Mouse (Mus musculus) adrenal gland, postnatal 10 days (tissue): Measurements from ENCODE around the gene Poc1b. TPM values are rescaled to one million over a fixed set of nuclear protein-coding genes. Genes with fewer than 3 reads are reported as not detected.
A peak's percentile ranks its signal among the peaks of the same experiment; 100 is the strongest.

Experiments used
- DNase-seq: peaks from one replicate; pipeline ENCODE4 v3.0.0; 2021; ENCODE audit warnings: mixed read lengths
- total RNA-seq, 2 experiments: library from RNA; stranded (reverse); gene quantifications; 2 replicates each; pipeline ENCODE4 v1.2.3; 2021

The Poc1b gene
- total RNA-seq, 2 experiments from 2014 or later, result 10.3 to 12.6 TPM

DNA sequence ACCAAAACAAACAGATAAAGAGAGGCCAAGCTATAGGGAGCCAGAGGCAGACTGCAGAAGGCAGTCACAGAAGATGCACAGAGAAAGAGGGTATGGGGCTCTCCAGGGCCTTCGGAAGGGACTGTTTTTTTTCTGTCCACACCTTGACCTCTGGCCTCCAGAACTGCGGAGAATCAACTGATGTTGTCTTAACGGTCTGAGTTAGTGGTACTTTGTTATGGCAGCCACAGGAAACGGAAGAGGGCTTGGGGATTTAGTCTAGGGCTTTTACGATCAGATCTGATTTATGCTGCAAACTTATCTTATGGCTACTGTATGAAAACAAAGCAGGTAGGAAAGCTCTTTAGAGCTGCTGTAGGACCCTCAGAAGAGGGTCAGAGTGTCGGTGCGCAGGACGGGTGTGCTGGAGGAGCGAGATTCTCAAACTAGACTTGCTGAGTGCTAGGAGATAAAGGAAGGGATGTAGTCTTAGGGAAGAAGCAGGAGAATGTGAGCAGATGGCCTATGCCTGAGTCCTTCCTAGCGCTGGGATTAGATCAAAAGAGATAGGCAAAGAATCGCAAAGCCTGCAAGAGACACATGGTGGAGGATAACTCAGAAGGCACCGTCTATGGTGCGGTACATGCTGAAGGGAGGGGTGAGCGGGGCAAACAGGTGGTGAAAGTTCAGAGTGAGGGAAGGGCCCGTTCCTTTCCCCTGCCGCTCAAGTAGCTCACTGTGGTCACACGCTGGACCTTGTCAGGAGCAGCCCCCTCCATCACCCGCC lies 8.8 kb downstream of the Poc1b start:
- DNase-seq, result no peak

DNA sequence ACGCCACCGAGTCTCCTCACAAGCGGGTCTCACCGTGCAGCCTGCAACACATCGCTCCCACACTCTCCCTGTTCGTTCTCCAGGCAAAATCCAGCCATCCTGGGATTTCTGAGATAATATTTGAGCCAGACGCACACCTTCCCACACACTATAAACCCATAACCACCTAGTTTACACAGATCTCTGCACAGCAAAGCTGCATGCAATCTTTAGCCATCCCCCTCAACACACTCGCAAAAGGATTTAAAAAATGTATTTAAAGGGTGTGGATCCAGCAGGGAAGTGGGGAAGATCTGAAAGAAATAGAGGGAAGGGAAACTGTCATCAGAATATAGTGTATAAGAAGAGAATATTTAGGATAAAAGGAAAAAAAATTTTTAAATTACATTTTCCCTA lies 9.4 kb downstream of the Poc1b start:
- DNase-seq, result no peak

DNA sequence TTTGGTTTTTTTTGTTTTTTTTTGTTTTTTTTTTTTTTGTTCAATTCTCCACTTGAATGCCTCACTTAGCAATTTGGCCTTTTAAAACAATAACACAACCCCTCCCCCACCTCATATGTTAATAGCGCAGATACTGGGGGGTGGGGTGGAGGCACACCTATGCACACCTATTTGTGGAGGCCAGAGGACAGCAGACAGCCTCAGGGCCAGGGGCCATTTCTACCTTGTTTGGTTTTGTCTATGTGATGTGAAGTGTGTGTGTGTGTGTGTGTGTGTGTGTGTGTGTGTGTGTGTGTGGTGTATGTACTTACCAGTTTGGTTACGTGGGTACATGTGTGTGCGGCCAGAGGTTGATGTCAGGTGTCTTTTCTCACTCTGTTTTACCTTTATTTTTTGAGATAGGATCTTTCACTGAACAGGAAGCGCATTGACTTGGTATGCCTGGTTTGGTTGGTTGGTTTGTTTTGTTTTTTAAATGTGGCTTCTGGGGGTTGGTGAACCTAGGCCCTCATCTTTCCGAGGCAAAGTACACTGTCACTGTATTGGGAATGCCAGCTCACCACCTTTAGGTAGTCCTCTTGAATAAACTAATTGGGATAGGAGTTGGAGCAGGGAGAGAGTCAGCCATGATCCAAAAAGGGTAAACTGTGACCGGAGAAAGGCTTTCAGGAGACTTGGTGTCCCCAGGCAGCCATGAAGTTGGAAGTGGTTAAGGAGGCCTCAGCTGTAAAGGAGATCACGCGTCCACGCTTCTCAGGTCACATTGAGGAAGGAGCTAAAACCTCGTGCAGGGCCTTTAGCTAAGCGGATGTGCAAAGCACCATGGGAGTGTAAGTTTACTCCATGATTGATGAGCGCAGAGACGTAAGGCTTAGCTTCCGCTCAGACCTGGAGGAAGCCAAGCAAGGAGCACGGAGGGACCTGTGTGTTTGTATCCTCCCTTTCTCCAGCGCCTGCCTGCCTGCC lies 10.1 kb downstream of the Poc1b start:
- no peak for DNase-seq

DNA sequence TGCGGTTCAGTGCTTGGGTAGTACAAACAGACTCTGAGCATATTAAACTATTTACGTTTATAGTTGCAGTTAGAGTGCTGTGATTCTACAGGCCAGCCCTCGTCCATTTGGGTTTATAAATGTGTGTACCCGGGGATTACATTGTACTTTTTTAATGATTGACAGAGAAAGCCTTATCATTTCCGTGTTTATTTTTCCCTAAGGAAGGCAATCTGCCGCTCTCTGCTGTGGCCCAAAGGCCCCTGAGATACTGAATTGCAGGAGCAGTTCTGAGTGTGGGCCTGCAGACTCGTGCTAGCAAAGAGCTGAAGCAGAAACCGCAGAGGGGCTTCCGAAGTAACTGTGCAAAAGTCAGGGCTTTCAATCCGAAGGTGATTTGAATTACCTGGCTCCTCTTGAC lies 11.0 kb downstream of the Poc1b start:
- DNase-seq, result no peak

DNA sequence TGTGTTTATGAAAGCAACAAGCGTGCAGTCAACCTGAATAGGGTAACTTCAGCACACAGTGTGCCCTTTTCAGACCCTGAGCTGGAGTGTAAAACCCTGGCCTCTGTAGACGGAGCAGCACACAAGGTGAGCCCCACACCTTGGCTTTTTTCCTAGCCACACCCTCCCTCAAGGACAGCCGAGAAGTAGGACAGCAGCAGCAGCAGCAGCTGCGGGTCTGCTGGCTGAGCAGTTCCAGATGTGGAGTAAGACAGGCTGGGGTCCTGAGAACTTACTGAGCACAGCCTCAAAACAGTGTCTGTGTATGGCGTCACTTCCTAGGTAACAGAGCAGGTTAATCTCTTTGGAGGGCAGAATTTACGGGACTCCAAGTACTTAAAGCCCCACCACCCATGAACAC lies 11.9 kb downstream of the Poc1b start:
- DNase-seq, result no peak

DNA sequence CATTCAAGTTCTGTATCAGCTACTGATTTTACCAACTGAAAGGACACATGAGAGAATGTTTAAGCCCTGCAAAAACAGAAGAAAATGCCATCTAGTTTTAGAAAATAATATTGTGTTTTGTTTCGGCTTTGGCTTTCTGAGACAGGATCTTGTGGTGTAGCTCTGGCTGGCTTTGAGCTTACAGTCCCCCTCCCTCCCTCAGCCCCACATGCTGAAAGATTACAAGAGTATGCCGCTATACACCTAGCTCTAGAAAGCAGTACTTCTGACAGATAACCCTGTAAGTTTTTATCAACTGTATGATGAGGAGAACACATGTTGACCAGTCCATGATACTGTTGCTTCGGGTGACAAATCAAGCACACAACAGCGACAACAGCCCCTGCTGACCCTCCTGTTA lies 12.6 kb downstream of the Poc1b start:
- DNase-seq, result no peak

DNA sequence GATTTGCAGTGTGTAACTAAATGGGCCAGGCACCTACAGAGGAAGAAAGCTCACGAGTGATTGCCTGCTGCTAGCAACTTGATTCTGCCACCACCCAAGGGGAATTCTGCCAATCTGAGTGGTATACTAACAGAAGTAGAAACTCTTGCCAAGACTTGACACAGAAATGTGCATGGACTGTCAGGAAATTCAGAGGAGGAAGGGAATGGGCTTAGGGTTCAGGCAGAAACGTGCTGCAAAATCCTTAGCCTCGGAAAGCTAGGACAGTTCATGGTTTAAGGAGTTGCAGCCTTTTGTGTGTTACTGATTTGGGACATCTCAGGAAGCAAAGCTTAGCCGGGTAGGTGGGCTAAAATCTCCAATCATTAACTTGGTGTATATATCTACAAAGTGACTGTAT lies 19.4 kb downstream of the Poc1b start, which contains the start of gene Phxr2:
TSS of gene Phxr2 (minus strand) at position 101 of the 400 bp plus-strand sequence.
- no peak for DNase-seq

DNA sequence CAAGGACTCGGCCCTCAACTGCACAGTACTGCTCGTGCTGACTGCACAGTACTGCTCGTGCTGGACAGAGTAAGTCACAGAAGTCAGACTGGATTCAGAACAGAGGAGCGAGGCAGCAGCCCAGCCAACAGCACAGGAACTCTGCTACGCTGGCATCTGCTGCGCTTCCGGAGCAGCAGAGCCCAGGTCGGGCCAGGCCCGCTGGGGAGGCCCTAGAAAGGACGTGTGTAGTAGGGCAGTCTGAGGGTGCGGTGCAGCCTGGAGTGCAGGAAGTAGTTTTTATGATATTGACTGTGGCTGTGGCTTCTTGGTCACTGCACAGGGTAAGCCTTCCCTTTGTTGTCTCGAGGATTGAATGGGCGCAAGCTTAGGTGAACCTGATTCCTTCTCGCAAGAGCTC lies 20.1 kb downstream of the Poc1b start:
- DNase-seq, result no peak

DNA sequence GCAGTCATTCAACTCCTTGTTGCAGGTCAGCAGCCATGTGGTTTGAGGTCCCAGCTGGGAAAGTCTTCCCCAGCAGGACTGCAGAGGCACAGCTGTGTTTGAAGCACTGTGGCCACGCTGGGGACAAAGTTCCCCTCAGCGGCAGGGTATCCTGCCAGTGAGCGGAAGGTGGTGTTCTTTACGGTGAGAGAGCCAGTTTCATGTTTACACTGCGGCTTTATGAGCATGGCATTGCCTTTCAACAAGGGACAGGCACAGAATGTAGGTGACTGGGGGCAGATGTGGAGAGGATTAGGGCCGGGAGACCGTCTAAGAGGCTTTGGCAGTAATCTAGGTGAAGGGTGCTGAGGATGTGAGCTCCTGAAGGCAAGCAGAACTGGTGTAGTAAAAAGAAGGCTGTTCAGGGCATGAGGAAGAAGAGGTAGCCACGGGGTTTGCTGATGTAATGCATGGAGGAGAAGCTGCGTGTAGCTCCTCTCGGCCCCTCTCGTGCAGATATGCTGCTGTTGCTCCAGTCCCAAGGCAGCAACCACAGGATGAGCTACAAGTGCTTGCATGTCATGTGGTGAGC lies 20.9 kb downstream of the Poc1b start:
- DNase-seq, result no peak

DNA sequence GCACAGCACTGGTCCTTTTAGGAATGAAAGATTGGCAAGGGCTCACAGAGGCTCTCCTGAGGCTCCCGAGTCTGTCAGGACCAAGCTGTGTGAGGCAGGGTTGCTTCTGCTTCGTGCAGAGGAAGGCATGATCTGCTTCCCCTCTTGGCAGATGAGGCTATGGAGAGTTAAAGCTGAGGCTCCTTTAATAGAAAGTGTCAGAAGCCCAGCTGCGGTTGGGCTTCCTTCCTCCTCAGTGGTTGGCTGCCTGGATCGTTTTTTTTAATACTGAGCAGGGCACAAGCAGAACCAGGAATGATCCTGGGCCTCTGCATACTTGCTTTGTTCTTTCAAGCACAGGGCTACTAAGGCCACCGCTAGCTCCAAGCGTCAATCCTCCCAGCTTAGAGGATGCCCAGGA lies 23.8 kb downstream of the Poc1b start:
- DNase-seq, result no peak

DNA sequence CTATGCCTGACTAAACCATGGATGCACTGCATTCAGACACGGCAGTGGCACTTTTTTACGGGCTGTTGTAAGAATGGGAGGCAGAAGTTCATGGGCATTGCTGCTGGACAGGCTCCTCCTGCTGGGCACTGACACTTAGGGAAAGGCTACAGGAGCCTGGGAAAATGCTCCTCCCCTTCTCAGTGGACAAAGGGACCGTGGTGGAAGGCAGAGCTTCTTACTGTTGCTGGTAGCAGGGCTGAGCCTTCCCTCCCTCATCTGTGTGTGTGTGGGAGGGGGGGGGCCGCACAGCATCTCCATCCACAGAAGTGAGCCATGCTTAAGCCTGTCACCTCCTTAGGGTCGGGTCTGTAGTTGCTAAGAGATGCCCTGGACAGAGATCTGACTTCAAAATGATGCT lies 24.5 kb downstream of the Poc1b start:
- no peak for DNase-seq

DNA sequence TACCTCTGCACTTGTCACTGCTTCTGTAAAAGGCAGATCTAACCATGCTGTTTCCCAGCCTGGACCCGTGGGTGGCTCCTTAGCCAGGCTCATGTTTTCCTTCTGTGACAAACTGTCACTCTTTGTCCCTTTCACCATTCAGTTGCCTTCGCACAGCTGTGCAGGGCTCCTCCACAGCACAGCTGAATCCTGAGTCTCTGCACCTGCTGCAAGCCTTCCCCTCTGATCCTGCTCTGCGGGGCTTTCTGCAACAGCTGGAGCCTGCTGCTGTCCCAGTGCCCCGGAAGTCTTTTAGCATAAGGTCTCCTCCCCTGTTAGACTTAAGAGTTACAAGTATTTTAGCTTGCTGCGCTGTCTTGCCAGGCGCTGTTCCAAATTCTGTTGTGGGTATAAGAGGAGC lies 25.4 kb downstream of the Poc1b start:
- DNase-seq, result no peak

DNA sequence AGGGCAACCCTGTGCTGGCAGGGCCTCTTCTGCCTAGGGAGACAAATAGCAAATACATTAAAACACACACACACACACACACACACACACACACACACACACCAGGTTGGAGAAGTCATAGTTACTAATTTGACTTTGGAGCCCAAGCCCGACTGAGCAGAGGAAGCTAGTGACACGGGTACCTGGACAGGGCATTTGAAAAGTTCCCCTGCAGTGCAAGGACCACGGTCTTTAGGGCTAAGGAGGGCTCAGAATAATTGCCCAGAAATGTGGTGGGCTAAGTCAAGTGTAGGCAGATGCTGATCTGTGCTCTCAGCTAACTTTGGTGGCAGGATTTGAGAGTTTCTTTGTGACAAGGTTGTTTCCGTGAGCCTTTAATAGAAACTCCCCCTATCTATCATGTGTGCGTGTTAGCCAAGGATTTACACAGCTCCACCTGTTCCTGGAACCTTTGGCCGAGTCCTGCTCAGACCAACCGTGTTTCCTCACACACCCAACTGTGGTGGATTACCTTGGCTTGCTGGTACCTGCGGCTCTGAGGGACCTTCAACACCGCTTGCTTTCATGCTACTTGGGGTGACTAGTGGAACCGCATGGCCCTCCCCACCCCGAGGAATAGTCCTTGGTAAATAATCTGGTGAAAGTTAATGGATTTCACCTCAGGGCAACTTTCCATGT lies 25.9 kb downstream of the Poc1b start:
- no peak for DNase-seq

DNA sequence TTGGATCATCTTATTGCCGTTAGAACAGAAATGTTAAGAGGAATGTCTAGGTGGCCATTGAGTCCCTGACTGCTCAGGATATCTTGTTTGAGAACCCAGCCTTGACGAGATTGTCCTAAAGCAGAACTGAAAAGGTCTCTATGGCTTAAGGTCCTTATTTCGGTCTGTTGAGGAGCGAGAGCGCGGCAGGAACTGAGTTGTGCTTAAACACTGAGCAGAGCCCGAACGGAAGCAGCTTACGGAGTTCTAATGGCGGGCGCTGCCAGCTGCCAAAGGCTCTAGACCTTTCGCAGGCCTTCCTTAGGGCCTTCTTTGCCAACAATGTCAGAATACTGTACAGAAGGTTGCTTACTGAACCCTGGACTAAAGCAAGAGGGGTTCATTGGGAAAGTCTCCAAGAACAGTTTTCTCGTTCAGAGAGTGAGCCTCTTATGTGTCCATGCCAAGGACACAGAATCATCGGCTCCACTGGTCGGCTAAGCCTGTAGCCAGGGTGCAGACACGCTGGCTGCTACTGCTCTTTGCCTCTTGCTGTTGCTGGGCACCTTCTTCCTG lies 26.6 kb downstream of the Poc1b start:
- DNase-seq, result no peak

DNA sequence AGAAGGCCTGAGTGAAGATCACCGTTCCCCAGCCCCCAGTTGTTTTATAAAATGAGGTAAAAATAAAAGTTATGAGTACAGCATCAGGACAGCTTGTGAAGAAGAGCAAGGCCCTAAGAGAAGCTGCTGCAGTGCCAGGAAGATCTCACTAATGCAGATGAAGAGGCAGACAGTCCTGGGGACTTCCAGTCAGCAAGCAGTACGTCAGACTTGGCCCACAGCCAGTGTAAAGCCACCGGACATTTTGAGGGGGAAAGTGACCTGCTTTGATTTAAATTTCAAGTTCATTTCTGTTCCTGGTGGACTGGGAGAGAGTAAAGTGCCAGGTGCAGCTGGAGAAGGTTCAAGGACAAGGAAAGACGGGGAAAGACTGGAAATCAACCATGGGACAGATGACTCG lies 29.5 kb downstream of the Poc1b start:
- peak; percentile 30 for DNase-seq

DNA sequence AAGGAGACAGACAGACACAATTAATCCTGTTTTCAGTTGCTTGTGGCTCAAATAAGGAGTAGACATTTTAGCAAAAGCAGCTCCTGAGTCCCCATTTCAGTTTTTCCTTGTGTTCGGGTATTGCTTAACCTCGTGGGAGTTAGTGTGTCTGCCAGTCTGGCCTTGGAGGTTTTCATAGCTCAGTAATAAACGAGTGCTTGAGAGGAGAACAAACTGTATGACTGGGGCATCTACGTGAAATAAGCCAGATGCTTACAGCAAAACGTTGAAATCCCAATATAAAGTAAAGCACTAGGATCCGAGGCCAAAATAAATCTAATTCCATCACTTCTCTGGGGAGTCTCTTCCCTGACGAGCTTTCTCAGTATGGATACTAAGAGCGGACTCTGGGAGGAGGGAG lies 38.8 kb downstream of the Poc1b start:
- DNase-seq, result no peak

DNA sequence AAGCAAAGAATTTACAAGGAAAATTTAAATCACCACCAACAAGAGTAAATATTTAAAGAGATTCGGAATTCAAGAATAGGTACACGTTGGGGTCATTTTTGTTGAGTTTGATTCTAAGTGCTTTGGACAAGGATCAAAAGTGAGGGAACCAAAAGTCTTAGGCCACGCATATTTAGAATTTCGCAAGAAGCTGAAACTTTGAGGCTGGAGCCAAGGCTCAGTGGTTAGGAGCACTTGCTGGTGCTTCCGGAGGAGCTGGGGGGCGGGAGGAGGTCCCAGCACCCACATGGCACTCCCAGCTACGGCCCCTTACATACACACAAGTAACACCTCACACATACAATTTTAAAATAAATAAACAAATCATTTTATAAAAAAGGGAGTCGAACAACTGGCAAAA lies 39.8 kb downstream of the Poc1b start:
- no peak for DNase-seq

DNA sequence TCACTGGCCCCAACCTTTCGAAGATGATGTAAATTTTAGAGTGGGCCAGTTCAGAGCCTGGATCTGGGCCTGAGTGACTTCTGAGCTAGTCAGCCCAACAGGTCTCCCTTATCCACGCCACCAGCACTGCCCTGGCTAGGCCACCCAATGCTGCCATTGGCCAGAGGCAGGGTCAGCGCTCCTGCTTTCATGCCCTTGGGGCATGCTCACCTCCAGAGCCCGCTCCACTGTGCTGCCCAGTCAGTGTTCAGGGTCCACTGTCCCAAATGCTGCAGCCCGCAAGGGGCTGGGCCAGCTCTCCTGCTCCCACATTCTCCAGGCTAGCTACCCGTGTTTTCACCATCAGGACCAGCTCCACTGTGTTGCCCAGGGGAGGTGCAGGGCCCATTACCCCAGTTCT lies 43.2 kb downstream of the Poc1b start:
- no peak for DNase-seq

DNA sequence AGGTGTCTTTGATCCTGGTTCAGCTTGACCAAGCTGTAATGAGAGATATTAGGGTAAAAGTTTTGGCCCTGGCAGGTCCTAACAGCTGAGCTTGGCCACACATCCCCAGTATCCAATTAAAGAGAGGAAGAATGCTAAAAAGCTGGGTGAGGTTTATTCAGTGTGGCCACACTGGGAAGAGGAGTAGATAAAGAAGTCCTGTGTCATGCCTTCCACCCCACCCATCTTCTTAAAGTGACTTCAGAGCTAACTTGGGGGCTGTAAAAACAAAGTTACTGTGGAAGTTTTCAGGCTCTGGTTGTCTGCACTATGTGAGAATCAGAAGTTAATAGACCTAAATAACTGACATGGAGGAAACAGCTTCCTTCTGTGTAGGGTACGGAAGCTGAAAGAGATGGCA lies 44.7 kb downstream of the Poc1b start:
- DNase-seq, result no peak

DNA sequence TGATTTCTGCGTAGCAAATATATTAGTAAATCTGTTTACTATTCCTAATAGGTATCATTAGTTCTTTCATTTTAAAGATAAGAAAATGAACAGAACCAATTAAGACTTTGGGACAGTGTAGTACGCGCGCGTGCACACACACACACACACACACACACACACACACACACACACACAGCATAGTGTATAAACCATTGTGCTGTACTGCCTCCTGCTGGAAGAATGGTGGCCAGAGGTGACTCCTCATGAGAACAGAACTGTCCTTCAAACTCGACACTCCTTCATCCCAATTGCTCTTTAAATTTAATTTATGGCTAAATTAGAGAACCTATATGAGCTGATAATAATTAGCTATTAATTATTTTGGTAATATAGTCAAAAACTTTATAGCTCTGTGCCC lies 45.2 kb downstream of the Poc1b start:
- DNase-seq, result no peak

DNA sequence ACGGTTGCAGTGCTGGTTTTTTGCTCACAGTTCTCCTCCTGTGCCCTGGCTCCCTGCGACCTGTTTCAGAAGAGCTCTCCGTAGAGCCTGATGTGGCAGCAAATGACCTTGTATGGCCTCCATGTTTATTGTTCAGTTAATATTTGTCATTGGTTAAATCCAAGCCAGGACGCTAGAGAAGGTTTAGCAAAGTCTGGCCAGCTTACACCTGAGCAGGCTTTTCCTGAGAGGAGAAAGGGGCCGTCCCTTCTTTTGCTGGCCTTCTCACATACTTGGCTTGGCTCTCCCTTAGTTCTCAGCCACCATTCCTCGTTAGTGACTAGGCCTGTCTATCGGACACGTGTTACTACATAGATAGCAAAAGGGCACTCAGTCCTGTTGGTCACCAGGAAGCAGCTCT lies 47.8 kb downstream of the Poc1b start:
- no peak for DNase-seq

DNA sequence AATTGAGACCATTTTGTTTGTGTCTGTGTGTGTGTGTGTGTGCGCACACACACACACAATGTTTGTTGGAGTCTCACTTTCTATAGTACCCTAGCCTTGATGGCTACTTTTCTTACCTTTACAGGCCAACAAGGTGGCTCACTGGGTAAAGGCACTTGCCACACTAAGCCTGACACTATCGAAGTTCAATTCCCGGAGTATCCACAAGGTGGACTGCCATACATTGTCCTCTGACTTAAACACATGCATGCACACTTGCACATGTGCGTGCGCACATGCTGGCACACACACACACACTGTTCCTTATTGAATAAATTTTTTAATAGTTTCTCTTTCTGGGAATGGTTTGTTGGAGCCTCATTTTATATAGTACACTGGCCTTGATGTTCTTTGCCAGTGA lies 50.0 kb downstream of the Poc1b start:
- no peak for DNase-seq
